Mouse (Mus musculus) cerebellum, adult 11-12 months (tissue): ENCODE results near the gene Nrxn3.

Experiments used
- DNase-seq: peaks from one replicate; pipeline ENCODE4 v3.0.0; 2022

Gene Nrxn3

DNA sequence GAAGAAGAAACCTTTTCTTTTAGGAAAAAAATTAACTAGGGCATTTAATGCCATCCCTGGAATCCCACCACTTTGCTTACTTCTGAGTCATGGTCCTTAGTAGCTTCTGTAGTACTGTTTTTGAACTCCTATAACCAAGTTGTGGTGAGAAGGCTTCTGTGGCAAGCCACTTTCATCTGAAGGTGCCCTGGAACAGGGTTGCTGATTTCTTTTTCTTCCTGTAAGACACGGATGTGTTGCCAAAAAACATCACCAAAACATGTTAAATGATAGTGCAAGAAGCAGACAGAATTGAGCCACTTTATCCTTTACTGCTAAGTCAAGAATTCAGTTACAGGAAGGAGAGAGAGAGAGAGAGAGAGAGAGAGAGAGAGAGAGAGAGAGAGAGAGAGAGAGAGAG, 653.9 kb downstream of the Nrxn3 start:
- DNase-seq: no peak

DNA sequence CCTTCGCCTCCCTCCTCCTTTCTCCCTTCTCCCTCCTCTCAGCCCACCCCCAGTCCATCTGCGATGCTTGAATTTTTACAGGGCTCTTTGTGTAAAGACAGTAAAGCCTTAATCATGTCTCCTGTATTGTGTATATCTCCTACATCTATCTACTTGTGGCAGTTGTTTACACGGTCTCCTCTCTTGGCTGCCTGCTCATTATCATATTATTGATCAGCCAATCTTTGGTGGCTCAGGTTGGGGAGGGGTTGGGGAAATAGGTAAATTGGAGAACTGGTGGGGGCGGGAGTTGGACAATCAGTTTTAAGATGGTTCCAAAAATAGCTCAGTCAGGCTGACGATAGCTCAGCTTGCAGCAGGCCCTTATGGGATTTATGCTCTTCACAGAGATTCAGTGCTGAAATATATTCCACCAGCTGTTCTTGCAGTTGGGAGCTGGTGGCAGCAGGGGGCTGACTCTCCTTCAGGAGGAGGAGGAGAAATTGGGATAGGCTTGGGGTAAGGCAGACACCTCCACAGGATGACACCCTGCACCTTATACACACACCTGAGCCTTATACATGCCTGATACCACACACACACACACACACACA, 654.5 kb downstream of the Nrxn3 start:
- no peak for DNase-seq

DNA sequence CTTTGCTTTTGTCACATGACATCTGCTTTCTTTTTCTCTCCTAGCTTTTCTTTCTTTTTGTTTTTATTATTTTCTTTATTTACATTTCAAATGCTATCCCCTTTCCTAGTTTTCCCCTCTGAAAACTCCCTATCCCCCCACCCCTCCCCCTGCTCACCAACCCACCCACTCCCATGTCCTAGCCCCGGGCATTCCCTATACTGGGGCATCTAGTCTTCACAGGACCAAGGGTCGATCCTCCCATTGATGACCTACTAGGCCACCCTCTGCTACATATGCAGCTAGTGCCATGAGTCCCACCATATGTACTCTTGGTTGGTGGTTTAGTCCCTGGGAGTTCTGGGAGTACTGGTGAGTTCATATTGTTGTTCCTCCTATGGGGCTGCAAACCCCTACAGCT, 655.0 kb downstream of the Nrxn3 start:
- no peak for DNase-seq

DNA sequence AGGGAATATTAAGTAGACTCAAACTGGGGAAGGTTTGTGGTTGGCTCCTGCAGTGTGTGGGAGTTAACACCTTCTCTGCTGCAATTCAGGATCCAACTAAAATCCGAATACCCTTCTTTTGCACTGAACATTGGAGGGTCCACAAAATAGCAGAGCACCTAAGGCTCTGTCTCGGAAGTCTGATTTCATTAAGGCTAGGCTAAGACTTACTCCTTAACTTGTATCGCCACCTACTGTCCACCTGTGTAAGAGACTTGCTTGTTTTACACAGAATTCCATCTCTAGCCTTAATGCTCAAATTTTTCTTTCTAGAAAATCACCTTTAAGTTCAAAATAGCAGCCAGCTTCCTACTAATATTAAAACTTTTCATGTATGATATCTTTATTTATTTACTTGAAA, 660.6 kb downstream of the Nrxn3 start:
- no peak for DNase-seq

DNA sequence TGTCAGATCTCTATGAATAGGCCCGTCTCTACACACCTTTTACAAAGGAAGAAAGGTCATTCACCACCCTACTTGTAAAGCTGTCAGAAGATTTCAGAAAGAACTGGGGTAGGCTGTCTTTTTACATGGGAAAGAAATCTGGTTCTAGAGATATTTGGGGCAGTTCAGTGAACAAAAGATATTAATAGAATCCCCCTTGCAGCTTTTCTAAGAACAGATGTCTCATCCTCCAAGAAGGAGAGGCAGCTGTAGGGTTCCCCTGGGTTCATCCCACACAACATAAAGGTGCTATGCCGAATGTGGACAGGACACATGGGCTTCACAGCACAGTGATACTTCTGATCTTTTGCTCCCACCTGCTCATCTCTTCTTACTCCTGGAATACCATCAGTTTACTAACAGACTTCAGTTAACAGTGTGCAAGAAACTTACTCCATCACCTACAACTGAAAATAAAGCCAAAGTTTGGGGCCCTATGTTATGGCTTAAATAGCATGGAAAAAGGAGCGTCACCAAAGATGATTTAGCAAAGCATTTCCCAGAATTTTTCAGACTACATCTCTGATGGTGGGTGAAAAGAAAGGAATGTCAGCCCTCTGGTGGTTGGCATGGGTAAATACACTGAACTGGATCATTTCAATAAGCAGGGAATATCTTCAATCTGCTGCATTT, 672.6 kb downstream of the Nrxn3 start:
- no peak for DNase-seq

DNA sequence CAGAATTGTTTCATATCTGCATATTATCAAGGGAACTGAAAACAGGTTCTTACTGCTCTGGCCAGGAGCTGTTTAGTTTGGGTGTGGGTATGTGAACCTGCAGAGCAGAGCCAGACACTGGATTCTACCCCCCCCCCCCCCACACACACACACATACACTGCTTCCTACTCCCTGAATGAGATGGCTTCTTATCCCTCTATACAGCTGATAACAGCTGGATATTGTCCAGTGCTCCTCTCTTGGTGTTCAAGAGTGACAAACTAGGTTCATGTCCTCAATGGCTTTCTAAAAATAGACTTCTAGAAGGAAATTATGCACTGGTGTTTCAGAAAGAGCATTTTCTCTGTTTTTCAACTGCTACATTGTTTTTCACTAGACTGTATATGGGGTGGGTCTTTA, 713.8 kb downstream of the Nrxn3 start:
- DNase-seq: no peak

DNA sequence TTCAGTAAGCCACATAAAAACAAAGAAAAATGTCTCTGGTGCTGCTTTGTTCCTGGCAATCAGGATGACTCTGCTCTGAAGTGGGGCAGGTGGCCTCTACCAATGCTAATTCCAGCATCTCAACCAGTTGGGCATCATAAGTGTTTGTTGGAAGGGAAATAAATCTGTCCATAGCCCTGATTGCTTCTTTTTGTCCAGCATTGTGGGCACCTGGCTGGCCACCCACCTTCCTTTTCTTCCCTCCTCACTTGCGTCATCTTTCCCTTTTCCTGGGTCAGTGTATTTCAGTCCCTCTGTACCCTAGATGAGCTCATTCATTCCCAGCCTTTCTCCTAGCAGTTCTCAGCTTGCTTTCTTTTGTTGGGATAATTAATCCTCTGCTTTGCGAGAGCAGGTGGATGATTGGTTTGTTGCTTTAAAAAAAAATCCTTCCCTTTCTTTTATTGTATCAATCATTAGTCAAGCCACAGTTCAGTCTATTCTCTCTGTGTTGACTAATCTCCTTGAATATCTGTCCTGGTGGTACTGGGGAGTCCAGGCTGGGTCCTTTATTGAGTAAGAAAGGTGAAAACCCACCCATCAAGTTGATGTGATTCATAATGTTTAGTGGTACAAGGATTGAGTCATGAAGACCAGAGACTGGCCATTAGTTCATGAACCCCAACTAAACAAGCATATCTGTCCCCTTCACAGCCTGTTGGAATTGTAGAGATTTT, 719.8 kb downstream of the Nrxn3 start:
- DNase-seq: no peak

DNA sequence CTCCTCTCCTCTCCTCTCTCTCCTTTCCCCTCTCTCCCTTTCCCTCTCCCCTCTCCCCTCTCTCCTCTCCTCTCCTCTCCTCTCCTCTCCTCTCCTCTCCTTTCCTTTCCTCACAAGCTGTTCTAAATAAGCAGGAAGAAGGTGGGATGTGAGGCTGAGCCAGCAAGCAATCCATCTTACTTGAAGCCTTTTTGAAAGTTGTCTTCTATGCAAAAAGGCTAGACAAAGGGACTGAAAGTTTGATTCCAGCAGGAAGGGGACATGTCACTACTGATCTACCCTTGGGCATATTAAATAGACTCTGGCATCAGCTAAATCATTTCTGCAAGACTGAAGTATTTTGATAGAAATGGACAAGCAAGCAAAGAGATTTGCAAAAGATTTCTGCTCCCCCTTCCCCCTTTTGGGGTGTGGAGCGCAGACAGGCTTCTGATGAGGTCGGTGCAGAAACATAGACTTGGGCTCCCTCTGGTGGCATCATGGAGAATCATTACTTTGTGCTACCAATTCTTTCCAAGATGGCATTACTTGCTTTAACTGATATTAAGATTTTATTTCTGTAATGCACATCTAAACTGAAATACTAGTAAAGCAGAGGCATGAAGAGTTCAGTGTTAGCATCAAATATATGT, 728.1 kb downstream of the Nrxn3 start:
- peak; percentile 4 for DNase-seq

DNA sequence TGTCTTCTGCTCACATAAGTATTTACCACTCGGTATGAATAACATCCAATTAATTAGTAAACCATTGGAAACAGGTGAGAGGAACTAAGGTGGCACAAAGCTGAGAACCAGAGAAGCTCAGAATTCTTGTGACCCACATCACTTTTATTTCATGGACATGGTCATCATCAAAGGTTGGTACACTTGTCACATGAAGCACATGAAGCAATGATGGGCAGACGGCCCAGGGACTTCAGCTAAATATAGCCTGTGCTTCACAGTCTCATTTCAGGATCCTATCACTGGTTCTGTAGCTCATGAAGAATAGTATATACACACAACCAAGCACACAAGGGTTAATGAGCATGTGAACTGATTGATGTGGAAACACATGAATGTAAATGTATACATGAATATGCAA, 747.5 kb downstream of the Nrxn3 start:
- DNase-seq: no peak

DNA sequence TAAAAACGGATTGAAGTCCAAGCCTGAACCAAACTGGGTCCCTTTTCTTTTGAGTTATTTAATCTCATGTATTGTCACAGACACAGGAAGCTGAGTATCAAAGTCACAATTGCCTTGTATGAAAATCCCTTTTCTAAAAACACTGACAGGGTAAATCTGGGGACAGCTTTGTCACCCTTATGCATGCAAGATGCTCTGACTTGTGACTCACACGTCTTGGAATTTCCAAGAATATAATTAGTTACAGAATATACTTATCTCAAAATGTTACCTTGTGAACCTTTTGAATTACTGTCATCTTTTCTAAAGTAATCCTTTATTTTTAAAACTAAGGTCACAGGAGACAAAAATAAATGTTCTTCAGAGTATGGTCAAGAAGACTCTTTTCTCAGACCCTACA, 748.6 kb downstream of the Nrxn3 start:
- no peak for DNase-seq

DNA sequence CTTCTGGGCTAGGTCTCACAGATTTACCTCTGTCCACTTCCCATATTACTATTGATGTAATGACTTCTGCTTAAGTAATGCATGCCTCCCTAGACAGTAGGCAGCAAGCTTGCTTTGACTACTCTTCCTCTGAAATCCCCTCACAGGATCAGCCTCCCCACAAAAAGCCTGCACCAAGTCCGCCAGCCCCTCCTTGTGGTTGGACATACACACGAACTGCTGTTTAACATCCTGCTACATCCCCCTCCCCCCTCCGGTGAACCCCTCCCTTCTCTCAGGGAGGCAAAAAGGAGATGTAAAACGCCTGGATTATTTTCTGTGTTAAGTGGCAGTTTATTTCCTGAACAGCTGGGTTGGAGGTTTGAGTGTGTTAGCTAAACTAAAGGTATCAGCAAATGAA, 749.2 kb downstream of the Nrxn3 start:
- no peak for DNase-seq

DNA sequence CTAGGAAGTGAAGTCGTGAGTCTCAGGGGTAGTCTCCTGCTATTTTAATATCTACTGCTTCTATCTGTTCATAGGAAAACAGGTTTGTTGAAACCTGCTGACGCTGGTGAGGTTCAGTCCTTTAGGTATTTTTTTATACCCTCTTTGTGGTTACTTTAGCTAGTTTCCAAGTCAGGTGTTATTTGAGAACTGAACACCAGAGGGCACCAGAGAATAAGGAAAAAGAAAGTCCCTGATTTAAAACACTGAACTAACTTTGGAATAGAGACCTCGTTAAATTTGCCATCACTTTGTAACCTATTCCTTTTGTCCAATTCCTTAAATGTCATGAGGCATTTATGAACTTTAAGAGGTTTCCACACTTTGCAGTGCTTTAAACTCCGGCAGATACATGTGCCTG, 756.4 kb downstream of the Nrxn3 start:
- no peak for DNase-seq

DNA sequence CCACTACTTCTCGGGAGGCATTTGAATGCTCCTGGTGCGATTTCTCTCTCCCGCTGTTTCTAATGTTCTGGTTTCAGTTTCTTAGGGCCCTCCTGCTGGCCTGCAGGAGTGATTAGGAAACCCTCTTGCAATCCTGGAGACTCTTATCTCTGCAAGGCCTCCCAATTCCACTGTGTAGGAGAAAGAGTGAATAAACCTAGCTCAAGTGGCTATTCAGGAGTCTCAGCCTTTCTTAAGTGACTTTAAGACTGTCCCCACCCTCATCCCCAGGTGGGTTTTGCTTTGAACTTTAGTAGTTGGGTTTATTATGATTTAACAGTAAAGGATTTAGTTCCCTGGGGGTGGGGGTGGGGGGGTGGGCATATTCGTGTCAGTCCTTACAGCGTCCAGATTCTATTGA, 759.5 kb downstream of the Nrxn3 start:
- DNase-seq: no peak

DNA sequence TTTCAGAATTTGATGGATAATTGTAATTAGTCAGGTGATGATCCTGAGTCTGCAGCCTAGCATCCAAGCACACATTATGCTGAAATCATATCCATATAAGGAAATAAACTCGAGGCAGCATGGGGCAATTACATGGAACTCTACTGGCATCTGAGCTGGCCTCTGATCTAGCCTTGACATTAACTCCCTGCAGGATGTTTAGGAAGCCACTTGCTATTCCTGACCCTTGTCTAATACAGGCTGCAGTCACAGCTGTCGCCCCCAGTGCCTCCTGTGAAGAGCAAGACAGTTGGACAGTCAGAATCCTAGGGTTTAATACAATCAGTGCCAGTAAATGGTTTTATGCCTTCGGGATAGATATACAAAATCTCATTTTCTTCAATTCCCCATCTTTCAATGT, 781.4 kb downstream of the Nrxn3 start:
- DNase-seq: no peak

DNA sequence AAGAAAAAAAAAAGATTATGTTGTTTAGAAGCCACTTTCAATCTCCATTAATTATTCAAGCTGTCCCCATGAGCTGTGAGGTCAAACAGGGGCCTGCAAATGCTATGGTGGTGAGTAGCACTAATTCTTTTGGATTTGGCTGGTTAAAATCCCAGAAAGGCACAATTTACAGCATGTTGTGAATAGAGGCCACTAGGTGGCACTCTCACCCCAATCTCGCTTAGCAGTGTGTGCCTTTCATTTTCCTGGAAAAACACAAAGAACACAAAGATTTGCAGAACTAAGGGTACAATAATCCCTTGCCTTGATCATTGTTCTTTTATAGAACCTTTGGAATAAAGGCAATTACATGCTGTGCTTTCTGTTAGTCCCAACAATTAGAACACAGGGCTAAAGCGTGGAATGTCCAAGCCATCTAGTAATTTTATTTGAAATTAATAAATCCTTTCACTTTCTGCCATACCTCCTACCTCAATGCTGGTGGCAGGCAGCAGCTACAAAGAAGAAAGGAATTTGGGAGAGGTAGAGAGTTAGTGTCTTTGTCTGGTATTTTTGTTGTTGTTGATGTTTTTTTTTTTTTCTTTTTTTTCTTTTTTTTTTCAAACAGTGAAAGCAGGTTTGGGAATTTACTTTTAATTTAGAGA, 782.6 kb downstream of the Nrxn3 start:
- peak; percentile 63 for DNase-seq

DNA sequence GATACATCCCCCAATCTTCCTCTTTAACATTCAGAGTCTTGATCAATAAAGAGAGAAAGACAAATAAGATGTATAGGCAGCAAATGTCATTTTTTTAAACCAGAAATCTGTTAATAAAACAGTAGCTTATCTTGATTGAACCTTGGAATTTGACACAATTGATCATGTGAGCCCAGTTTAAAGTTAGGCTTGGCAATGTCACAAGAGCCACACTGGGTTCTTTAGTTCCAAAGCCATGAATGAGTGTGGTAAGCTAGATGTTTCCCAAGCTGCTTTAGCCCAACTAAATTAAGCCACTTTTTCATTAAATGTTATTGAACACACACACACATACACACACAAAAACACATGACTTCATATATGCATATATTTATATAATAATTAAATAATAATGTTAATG, 786.3 kb downstream of the Nrxn3 start:
- no peak for DNase-seq

DNA sequence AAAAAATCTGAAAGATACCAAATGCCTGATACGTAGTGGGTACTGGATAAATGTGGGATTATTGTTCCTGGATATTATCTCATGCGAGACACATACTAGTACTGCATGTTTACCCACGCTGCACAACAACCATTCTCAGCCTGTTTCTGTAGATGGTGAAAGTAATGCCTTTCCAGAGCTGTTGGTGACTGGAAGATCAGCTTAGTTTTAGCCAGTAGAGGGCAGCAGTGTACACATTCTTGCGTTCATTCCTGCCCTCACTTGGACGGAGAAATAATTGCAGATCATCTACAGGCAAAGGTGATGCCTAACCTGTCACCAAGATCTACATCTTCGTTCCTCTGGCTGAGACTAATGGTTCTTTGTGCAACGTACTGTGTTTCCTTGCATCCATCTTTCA, 791.1 kb downstream of the Nrxn3 start:
- peak; percentile 67 for DNase-seq

DNA sequence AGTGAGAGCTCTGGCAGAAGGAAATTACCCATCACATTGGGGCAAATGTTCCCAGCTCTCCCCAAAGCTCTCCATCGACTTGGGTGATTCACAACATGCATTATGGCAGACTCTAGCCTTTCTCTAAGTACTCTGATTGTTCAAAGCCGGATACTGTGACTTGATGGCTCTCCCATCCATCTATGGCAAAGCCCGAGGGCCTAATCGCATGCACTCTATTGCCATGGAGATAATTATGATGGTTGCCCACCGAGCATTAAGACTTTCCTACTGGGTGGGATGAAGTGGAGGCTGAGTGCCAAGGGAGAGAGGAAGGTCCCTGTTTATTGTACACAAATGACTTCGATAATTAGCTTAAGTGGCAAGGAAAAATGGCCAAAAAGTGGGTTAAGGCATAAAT, 793.4 kb downstream of the Nrxn3 start:
- DNase-seq: no peak

DNA sequence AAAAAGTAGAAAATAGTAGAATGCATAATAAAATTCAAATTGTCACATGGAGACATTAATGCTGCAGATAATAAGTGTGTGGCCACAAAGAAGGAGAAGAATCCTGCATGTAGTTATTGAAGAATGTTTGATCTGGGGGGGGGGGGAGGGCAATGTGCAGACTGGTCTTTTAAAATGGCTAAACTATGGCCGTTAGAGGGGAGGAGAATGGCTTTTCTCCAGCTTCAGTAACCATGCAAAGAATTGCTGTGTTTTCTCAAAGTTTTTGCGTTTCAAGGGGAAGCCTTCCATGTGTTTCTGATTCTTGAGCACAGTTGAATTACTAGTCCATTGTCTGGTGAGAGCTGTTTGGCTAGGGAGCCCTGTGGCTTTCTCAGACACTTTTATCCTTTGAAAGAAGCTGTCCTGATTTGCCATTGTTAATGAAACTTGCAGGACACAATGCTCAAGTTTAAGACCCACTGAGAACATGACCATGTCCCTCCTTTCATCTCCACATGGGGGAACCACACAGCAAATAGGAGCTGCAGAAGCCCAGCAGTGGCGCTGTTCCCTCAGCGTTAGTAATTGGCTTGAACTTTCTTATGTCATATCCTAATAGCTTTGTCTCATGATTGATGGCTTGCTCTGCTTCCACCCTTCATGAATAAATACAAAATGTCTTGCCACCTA, 808.1 kb downstream of the Nrxn3 start:
- DNase-seq: no peak

DNA sequence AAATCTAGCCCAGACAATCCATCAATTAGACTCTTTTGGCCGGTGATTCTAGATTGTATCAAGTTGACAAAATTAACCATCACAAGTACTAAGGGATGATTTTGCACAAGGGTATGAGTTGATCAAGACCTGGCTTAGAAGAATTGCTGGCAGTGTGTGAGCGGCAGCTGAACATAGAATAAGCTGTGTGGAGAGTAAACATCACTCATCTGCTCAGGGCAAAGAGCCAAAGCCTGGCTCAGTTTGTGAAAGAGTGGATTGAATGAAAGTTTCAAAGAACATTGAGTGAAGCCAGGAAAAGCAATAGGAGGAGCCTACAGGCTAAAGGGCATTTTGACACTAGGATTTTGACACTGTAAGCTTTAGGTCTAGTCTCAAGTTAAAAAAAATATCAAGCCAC, 828.6 kb downstream of the Nrxn3 start:
- peak; percentile 36 for DNase-seq

DNA sequence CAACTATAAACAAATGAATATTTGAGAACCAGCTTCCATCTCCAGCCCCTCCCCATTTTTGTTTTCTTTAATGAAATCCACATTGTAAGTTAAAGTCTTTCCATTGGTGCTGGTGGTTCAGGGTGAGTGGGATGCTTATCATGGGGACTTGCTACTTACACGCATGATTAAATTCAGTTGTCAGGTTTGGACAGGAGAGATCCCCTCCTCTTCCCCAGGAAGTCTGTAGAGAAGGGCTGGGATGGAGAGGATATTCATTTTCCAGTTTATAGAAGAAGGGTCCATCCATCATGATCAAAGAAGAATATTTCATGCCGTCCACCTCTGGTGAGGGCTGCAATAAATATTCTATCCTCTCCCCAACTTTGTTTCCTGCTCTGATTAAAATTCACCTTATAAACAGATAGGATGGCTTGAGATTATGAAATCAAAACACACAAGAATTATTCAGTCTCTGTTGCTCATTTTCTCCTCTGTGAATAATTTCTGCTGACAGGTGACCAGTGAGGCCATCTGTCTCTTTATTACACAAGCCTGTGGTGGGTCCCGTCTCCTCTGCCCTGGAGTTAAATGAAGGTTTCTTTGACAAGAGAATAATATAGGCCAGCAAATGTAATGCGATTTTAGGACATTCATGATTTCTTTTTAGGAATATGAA, 830.7 kb downstream of the Nrxn3 start:
- peak; percentile 85 for DNase-seq

DNA sequence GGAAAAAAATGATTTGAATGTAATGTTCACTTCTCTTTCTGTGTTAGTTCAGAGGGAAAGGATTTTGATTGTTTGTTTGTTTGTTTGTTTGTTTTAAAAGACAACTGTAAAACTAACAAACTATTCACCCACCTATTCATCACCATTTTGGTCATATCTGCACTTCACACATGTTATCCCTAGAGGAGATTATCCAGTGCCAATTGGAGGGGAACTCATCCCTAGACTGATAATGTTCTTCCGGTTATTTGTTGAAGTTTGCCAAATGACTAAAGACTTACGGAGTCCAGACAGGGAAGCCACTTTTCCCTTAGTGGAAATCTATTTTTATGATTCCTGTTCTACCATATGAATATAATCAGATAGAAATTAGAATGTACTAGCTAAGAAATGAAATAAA, 831.5 kb downstream of the Nrxn3 start:
- no peak for DNase-seq
